Mouse (Mus musculus) liver, adult 10 weeks (tissue): ENCODE measurements around the gene Naxd. TPM values are rescaled to one million over a fixed set of nuclear protein-coding genes. Genes with fewer than 3 reads are reported as not detected.

ENCODE experiments used
- polyA plus RNA-seq: library from polyadenylated mRNA; stranded (reverse); fragments of 350-450 nt; fragmentation: Illumina TruSeq; extraction: RNeasy Lipid Tissue Mini Kit (QIAGEN cat#74804); gene quantifications from one replicate; pipeline ENCODE4 v1.2.3, GENCODE M21; 2014; ENCODE audit warnings: low read depth, low replicate concordance

Gene Naxd
- polyA plus RNA-seq, result 15.0 TPM

DNA sequence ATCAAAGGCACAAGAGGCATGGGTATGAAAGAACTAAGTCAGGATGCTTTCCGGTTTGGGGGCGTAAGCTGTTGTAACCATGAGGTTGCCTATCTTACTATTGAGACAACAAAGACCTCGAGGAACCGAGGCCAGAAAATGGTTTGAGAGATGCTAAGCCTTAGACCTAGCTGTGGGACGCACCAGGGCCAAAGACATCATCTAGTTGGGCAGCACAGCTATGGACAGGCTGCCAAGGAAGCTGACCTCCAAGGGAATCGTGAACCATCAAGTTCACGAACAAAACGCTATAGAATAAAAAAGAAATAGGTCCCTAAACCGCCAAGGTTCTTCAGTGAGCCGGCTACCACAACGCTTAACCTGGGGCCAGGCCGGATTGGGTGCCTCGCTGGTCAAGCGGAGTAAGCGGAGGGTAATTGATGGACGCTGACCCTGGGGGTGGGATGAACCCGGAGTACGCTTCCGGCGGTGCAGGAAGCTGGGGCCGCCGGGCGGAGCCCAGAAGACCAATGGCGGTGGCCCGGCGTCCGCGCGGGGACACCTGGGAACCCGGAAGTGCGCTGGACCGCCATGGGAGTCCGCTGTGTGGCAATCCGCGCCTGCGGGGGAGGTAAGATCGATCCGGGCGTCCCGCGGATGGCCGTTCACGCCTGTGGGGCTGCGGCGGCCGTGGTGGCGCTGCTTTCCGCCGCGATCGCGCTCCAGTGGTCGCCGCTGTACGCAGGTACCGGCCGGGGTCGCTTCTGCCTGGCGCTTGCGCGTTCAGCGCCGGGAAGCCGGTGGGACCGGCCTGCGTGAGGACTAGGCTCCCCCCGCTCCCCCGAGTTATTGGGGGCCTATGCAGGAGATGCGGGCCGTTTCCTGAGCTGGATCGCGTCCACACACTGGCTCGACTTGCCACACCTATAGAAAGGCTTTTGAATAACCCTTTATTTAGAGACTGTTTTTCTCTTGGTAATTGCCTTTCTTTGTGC, at the start of gene Naxd:
Naxd (plus strand) TSS at position 490 of the 974 bp plus-strand sequence.

GRCm38 (mm10) chr8:11477811-11478761, 19.2 kb upstream of the Naxd start, which contains the start of gene Rab20:
Gene Rab20 (minus strand): TSS chr8:11478710.

GRCm38 (mm10) chr8:11550281-11550948, 53.1 kb downstream of the Naxd start, which contains the start of gene Cars2:
Gene Cars2 (minus strand): TSS chr8:11550783.

GRCm38 (mm10) chr8:11554799-11555719, 57.8 kb downstream of the Naxd start, which contains the start of gene Ing1:
Gene Ing1 (plus strand): TSS chr8:11555571.

Other genes starting within 250 kb of the Naxd start
- 0.61 TPM for gene Col4a2, start 184.7 kb upstream of the Naxd start, polyA plus RNA-seq
- 4.0 TPM for gene Col4a1, start 184.7 kb upstream of the Naxd start, polyA plus RNA-seq
- gene Rab20, start 18.8 kb upstream of the Naxd start, polyA plus RNA-seq, result 2.1 TPM
- gene Cars2, start 53.3 kb downstream of the Naxd start, polyA plus RNA-seq, result 6.3 TPM
- gene Ing1, start 58.1 kb downstream of the Naxd start, polyA plus RNA-seq, result 9.4 TPM
- 6.1 TPM for gene Ankrd10, start 138.3 kb downstream of the Naxd start, polyA plus RNA-seq
- gene 1700016D06Rik, start 203.6 kb downstream of the Naxd start, polyA plus RNA-seq, result not detected
- gene Arhgef7, start 230.2 kb downstream of the Naxd start, polyA plus RNA-seq, result 6.4 TPM